Mouse (Mus musculus): ENCODE results near the gene Ppp1r32. TPM values are rescaled to one million over a fixed set of nuclear protein-coding genes. Genes with fewer than 3 reads are reported as not detected.

Ppp1r32 gene
- polyA plus RNA-seq, 1 experiment from 2014 or later = 2.0 TPM

- Histone ChIP-seq H3K4me2 (ENCODE audit: low read depth, low read length) (no peak overlapping the region), H3K27ac (ENCODE audit: low read length) (no peak overlapping the region), H3K27me3 (replicated peaks; ENCODE audit: control insufficient read depth, insufficient read depth, low read length) (no peaks in the 10 kb centered on the region; the same call in 1 of the 2 replicates), H3K4me3 (ENCODE audit: low read length) (no peak overlapping the region), H3K36me3 (ENCODE audit: control insufficient read depth, insufficient read depth, low read length) (no peaks in the 10 kb centered on the region), H3K4me1 (ENCODE audit: control insufficient read depth, insufficient read depth, low read length) (no peaks in the 10 kb centered on the region), H3K9me3 (ENCODE audit: control insufficient read depth, low read length) (no peaks in the 10 kb centered on the region), H3K9ac (ENCODE audit: low read depth, low read length) (no peak overlapping the region)
- no peak for ATAC-seq
- 38% methylated on average over 8 of the region's 8 CpGs for WGBS
Observed at GRCm38 (mm10) chr19:10469171-10469658, 13.5 kb downstream of the Ppp1r32 start.

DNA sequence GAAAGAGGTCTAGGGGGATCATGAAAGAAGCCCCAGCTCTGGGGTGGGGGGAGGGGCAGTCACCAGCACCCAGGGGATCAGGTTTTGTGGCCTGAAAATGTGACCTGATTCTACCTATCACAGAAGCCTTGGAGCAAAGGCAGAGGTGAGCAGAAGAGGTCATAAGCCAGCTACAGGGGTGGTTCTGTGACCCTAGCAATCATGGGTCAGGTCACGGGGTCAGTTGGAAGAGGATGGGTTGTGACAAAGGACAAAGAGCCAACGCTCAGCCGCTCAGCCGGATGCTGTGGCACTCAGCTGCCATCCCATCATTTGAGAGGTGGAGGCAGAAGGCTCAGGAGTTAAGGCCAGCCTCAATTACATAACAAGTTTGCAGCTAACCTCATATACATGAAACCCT, 18.3 kb downstream of the Ppp1r32 start:
- no peak for ATAC-seq
- Histone ChIP-seq H3K9ac (ENCODE audit: low read depth, low read length) (no peak overlapping the region), H3K4me2 (ENCODE audit: low read depth, low read length) (no peak overlapping the region), H3K27ac (ENCODE audit: low read length) (no peak overlapping the region), H3K4me1 (ENCODE audit: control insufficient read depth, insufficient read depth, low read length) (peaks cover 4% of the 10 kb centered on the region; the same call in 1 of the 2 replicates), H3K9me3 (ENCODE audit: control insufficient read depth, low read length) (no peaks in the 10 kb centered on the region), H3K36me3 (ENCODE audit: control insufficient read depth, insufficient read depth, low read length) (no peaks in the 10 kb centered on the region), H3K4me3 (ENCODE audit: low read length) (no peak overlapping the region), H3K27me3 (replicated peaks; ENCODE audit: control insufficient read depth, insufficient read depth, low read length) (peaks cover 18% of the 10 kb centered on the region)
- WGBS = 49% methylated on average over 4 of the region's 4 CpGs

DNA sequence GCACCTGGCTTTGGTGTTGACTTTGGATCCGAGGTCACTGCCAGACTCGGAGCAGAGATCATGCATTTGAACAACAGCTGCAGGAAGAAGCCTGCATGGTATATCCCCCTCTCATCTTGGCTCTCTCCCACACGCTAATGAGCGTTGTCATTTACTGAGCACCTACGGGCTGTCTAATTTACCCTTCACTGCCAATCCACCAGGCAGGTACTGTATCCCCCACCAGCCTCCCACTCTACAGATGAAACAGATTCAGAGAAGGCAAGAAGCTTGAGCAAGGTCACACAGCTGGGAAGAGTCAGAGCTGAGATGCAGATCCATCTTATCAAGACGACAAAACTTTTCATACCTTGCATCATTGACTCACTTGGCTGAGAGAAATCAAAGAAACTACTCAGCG, 21.1 kb downstream of the Ppp1r32 start:
- WGBS = 42% methylated on average over 7 of the region's 7 CpGs
- Histone ChIP-seq H3K4me2 (ENCODE audit: low read depth, low read length) (no peak overlapping the region), H3K27ac (ENCODE audit: low read length) (no peak overlapping the region), H3K36me3 (ENCODE audit: control insufficient read depth, insufficient read depth, low read length) (no peaks in the 10 kb centered on the region), H3K9me3 (ENCODE audit: control insufficient read depth, low read length) (no peaks in the 10 kb centered on the region), H3K27me3 (replicated peaks; ENCODE audit: control insufficient read depth, insufficient read depth, low read length) (peaks cover 42% of the 10 kb centered on the region), H3K4me1 (ENCODE audit: control insufficient read depth, insufficient read depth, low read length) (peaks cover 18% of the 10 kb centered on the region), H3K4me3 (ENCODE audit: low read length) (no peak overlapping the region), H3K9ac (ENCODE audit: low read depth, low read length) (no peak overlapping the region)
- ATAC-seq = no peak

DNA sequence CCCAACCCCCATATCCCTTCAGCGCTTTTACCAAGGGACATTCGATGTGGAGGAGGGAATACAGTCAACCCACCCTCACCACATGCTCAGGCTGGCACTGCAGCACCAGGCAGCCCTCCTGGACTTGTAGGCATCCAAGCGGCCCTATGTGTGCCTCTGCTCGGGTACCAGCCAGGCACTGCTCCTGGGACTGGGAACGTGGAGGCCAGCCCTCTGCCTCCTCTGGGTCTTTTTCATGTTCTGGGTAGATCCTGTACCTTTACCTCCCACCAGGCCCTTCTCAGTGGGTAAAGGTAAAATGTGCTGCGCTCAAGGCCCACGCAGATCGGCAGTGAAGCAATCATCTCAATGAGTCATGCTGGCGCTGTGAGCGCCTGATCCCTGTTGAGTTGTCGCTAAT, 22.8 kb downstream of the Ppp1r32 start:
- Histone ChIP-seq H3K27ac (ENCODE audit: low read length) (no peak overlapping the region), H3K9me3 (ENCODE audit: control insufficient read depth, low read length) (no peaks in the 10 kb centered on the region), H3K4me1 (ENCODE audit: control insufficient read depth, insufficient read depth, low read length) (peaks cover 22% of the 10 kb centered on the region), H3K4me3 (ENCODE audit: low read length) (no peak overlapping the region), H3K27me3 (replicated peaks; ENCODE audit: control insufficient read depth, insufficient read depth, low read length) (peaks cover 58% of the 10 kb centered on the region), H3K4me2 (ENCODE audit: low read depth, low read length) (no peak overlapping the region), H3K36me3 (ENCODE audit: control insufficient read depth, insufficient read depth, low read length) (no peaks in the 10 kb centered on the region), H3K9ac (ENCODE audit: low read depth, low read length) (no peak overlapping the region)
- no peak for ATAC-seq
- 59% methylated on average over 11 of the region's 11 CpGs for WGBS

DNA sequence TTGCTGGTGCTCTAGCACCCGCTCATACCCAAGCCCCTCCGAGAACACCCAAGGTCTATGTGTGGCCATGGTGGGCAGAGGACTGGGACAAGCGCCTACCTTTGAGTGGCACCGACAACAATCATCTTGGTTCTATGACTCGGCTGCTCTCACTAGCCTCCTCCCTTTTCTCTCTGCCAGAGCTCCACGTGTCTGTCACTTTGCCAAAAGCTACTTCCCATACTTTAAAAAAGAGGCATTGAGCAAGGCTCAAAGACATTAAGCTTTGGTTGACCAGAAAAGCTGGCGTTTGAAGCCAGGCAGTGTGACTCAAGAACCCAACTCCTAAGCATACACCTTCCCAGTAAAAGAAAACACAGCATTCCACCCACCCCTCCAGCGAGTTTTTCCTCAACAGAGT, 24.6 kb downstream of the Ppp1r32 start:
- peaks cover 61% of the 10 kb centered on the region for H3K27me3 ChIP-seq (replicated peaks; ENCODE audit: control insufficient read depth, insufficient read depth, low read length)
- no peak overlapping the region for H3K9ac ChIP-seq (ENCODE audit: low read depth, low read length)
- H3K4me1 ChIP-seq (ENCODE audit: control insufficient read depth, insufficient read depth, low read length) = peaks cover 22% of the 10 kb centered on the region
- H3K27ac ChIP-seq (ENCODE audit: low read length) = no peak overlapping the region
- no peaks in the 10 kb centered on the region for H3K9me3 ChIP-seq (ENCODE audit: control insufficient read depth, low read length)
- peak overlapping the region; percentile 95 for H3K4me2 ChIP-seq (ENCODE audit: low read depth, low read length)
- H3K4me3 ChIP-seq (ENCODE audit: low read length) = peak overlapping the region; percentile 55
- no peaks in the 10 kb centered on the region for H3K36me3 ChIP-seq (ENCODE audit: control insufficient read depth, insufficient read depth, low read length)
- no peak for ATAC-seq
- 17% methylated on average over 8 of the region's 8 CpGs for WGBS

DNA sequence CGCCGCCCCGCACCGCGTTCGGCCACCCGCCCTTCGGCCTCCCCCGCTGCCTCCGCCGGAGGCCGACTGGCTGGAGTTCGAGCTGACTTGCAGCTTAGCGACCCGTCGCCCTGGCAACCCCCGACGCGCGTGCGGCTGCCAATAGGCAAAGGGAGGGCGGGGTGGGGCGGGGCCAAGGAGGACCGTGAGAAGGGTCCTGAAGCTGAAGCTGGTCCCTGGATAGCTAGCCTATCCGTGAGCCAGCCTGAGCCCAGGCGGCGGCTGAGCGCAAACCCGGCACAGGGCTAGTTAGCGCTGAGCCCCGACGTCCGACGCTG, 25.3 kb downstream of the Ppp1r32 start:
- WGBS = under 1% methylated on average over 31 of the region's 34 CpGs
- peak overlapping the region; percentile 63 for H3K9ac ChIP-seq (ENCODE audit: low read depth, low read length)
- ATAC-seq = peak; percentile 84
- peak overlapping the region; percentile 95 for H3K4me2 ChIP-seq (ENCODE audit: low read depth, low read length)
- H3K9me3 ChIP-seq (ENCODE audit: control insufficient read depth, low read length) = no peaks in the 10 kb centered on the region
- H3K4me3 ChIP-seq (ENCODE audit: low read length) = peak overlapping the region; percentile 55
- H3K27ac ChIP-seq (ENCODE audit: low read length) = no peak overlapping the region
- H3K36me3 ChIP-seq (ENCODE audit: control insufficient read depth, insufficient read depth, low read length) = no peaks in the 10 kb centered on the region
- peaks cover 22% of the 10 kb centered on the region for H3K4me1 ChIP-seq (ENCODE audit: control insufficient read depth, insufficient read depth, low read length)
- peaks cover 58% of the 10 kb centered on the region for H3K27me3 ChIP-seq (replicated peaks; ENCODE audit: control insufficient read depth, insufficient read depth, low read length)

DNA sequence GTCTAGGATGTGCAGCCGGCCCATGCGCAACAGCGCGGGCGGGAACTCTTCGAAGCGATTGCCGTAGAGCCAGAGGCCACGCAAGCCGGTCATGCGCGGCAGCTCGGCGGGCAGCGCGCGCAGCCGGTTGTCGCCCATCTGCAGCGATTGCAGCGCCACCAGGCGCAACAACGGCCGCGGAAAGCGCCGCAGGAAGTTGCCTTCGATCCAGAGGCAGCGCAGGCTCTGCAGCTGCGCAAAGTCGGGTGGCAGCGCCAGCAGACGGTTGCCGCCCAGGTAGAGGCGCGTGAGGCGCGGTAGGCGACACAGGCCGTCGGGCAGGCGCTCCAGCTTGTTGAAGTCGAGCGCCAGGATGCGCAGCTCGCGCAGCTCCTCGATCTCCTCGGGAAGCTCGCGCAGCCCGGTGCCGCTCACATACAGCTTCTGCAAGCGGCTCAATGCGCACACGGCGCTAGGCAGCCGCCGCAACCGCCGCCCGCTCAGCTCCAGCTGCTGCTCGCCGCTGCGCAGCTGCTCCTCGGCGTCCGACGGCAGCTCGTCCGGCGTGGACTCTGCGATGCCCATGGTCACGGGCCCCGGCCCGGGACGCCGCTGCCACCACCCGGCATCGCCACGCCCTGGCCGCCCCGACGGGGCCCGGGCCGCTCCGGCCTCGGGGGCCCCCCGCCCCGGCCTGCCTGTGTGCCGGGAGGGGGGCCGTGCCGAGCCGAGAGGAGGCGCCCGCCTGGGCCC, 25.8 kb downstream of the Ppp1r32 start, which contains the start of gene Lrrc10b:
Gene Lrrc10b, minus strand, starts transcription at position 722 of the 732 bp plus-strand sequence.
- H3K27me3 ChIP-seq (replicated peaks; ENCODE audit: control insufficient read depth, insufficient read depth, low read length) = peaks cover 58% of the 10 kb centered on the region
- peaks cover 18% of the 10 kb centered on the region for H3K4me1 ChIP-seq (ENCODE audit: control insufficient read depth, insufficient read depth, low read length)
- H3K9me3 ChIP-seq (ENCODE audit: control insufficient read depth, low read length) = no peaks in the 10 kb centered on the region
- peak within 1 kb of the TSS; percentile 41; the same call in 1 of the 2 replicates for H3K27ac ChIP-seq (ENCODE audit: low read length)
- peak within 1 kb of the TSS; percentile 55 for H3K4me3 ChIP-seq (ENCODE audit: low read length)
- peak within 1 kb of the TSS; percentile 95 for H3K4me2 ChIP-seq (ENCODE audit: low read depth, low read length)
- under 1% methylated on average over 84 of the region's 96 CpGs for WGBS
- ATAC-seq = peak; percentile 72
- peak within 1 kb of the TSS; percentile 63 for H3K9ac ChIP-seq (ENCODE audit: low read depth, low read length)
- no peaks in the 10 kb centered on the region for H3K36me3 ChIP-seq (ENCODE audit: control insufficient read depth, insufficient read depth, low read length)

GRCm38 (mm10) chr19:10455437-10455806, 27.3 kb downstream of the Ppp1r32 start:
- Histone ChIP-seq H3K4me2 (ENCODE audit: low read depth, low read length) (no peak overlapping the region), H3K4me1 (ENCODE audit: control insufficient read depth, insufficient read depth, low read length) (peaks cover 18% of the 10 kb centered on the region), H3K36me3 (ENCODE audit: control insufficient read depth, insufficient read depth, low read length) (no peaks in the 10 kb centered on the region), H3K9me3 (ENCODE audit: control insufficient read depth, low read length) (no peaks in the 10 kb centered on the region), H3K27ac (ENCODE audit: low read length) (no peak overlapping the region), H3K27me3 (replicated peaks; ENCODE audit: control insufficient read depth, insufficient read depth, low read length) (peaks cover 52% of the 10 kb centered on the region), H3K9ac (ENCODE audit: low read depth, low read length) (no peak overlapping the region), H3K4me3 (ENCODE audit: low read length) (no peak overlapping the region)
- ATAC-seq = no peak
- WGBS = 74% methylated on average over 3 of the region's 3 CpGs

GRCm38 (mm10) chr19:10454718-10455436, 27.9 kb downstream of the Ppp1r32 start:
- WGBS = 53% methylated on average over 4 of the region's 4 CpGs
- H3K9ac ChIP-seq (ENCODE audit: low read depth, low read length) = no peak overlapping the region
- no peaks in the 10 kb centered on the region for H3K36me3 ChIP-seq (ENCODE audit: control insufficient read depth, insufficient read depth, low read length)
- H3K4me2 ChIP-seq (ENCODE audit: low read depth, low read length) = no peak overlapping the region
- H3K4me3 ChIP-seq (ENCODE audit: low read length) = no peak overlapping the region
- peaks cover 49% of the 10 kb centered on the region for H3K27me3 ChIP-seq (replicated peaks; ENCODE audit: control insufficient read depth, insufficient read depth, low read length)
- peaks cover 18% of the 10 kb centered on the region for H3K4me1 ChIP-seq (ENCODE audit: control insufficient read depth, insufficient read depth, low read length)
- H3K27ac ChIP-seq (ENCODE audit: low read length) = no peak overlapping the region
- no peak for ATAC-seq
- H3K9me3 ChIP-seq (ENCODE audit: control insufficient read depth, low read length) = no peaks in the 10 kb centered on the region

Measured in intestine, embryonic 16.5 days (tissue).